Mouse (Mus musculus) thymus, adult 2 months (tissue): Measurements from ENCODE around the gene Tsnax.

Experiments used
- CTCF ChIP-seq: fragments of 200-500 bp; IDR thresholded peaks from 2 replicates; pipeline ENCODE4 v1.5.1; 2012; ENCODE audit warnings: mild to moderate bottlenecking, control low read depth, low read length, moderate library complexity, borderline replicate concordance; ENCODE audit not compliant: control insufficient read depth, poor library complexity, insufficient read depth; ENCODE audit errors: extremely low read depth
- POLR2A ChIP-seq: fragments of 200-500 bp; IDR thresholded peaks from 2 replicates; pipeline ENCODE4 v1.6.1; 2012; ENCODE audit warnings: mild to moderate bottlenecking, low read length, control low read depth, moderate library complexity; ENCODE audit not compliant: control insufficient read depth, poor library complexity, insufficient read depth; ENCODE audit errors: extremely low read depth

DNA sequence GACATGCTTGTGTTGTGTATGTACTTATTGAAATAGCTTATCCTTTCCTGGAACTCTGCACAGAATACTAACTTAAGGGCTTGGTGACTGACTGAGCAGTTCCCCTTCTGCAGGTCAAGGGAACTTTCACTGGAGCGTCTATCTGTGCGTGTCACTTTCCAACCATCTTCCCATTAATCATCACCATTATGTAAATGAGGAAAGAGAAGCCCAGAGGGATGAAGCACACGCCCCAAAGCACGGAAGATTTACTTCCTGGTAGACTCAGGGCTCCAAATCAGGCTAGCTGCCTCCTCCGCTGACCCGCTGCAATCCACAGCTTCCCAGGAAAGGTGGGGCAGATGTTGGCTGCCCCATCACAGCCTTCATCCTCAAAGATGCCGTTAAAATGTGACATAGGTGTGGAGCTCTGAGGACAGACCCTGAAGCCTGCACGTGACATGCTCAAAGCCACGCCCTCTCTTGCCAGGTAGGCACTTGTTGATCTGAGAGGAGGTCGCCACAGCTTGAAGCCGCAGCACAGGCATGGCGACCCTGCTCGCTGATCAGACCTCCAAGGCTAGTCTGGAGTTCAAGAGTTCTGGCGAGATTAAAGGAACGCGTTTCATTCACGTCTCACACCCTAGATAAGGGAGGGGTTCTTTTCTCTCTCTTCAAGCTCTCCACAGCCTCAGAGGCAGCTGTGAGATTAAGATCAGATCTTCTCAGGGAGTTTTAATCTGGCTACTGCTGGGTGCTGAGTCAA, 21.7 kb upstream of the Tsnax start:
- no peak for TF ChIP-seq CTCF
- no peak for TF ChIP-seq POLR2A
